Mouse (Mus musculus): ENCODE results near the gene Gm13304.
"Not testable (repeated sequence)": the region's sequence is repeated elsewhere in the genome, so short reads cannot be mapped to it uniquely, and the experiment has no call there.

Gm13304 gene

GRCm38 (mm10) chr4:42114517-42114916 lies at the start of gene Gm13304:
TSS of gene Gm13304 (plus strand) at chr4:42114817.
- not testable (repeated sequence) for DNase-seq (ENCODE audit: low spot score in 2 of 2)

- not testable (repeated sequence) for DNase-seq (ENCODE audit: low spot score in 2 of 2)
Measured at GRCm38 (mm10) chr4:42090907-42091306, 23.7 kb upstream of the Gm13304 start, which contains the start of gene Gm3893. TSS of gene Gm3893 (plus strand) at chr4:42091207.

DNA sequence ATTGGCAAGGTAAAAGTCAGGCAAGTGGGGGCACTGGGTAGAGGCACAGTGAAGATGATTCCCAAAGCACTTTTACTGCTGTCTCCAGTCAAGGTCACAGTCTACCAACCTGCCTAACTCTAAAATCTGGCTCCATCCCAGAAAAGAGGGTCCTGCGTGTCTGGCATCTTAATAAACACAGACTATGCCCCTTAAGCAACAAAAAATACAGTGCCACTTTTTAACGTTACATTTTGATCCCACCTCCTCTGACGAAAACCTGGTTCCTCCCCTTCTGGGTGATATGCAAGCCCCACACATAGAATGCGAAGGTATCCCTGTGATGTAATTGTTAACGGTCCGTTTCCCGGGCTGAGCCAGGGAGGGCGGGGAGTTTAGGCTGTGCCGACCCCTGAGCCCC lies 38.5 kb downstream of the Gm13304 start, which contains the start of gene Gm13306:
Gm13306 (plus strand) TSS at position 301 of the 400 bp plus-strand sequence.
- DNase-seq (ENCODE audit: low spot score in 2 of 2) = not testable (repeated sequence)

All from right cerebral cortex, postnatal 36 days (tissue).